Mouse (Mus musculus): ENCODE measurements around the gene Tacc2.

- no peak for TF ChIP-seq POLR2A (IDR thresholded peaks at IDR 0.05; ENCODE audit: control insufficient read depth in 1 of 2, insufficient read depth in 1 of 2, low read depth in 1 of 2, low read length in 2 of 2, poor library complexity in 1 of 2)
- no peak for TF ChIP-seq TBP (IDR thresholded peaks at IDR 0.05; ENCODE audit: low read depth, low read length)
- TF ChIP-seq USF1 (IDR thresholded peaks at IDR 0.05; ENCODE audit: low read depth, low read length): no peak
- no peak for TF ChIP-seq CHD1 (IDR thresholded peaks at IDR 0.05; ENCODE audit: low read depth, low read length)
- TF ChIP-seq HCFC1 (IDR thresholded peaks at IDR 0.05; ENCODE audit: low read depth, low read length): no peak
- TF ChIP-seq CTCF (IDR thresholded peaks at IDR 0.05 in 2 of 3, conservative IDR thresholded peaks at IDR 0.05 in 1 of 3; ENCODE audit: control insufficient read depth in 1 of 3, insufficient read depth in 1 of 3, low read depth in 2 of 3, low read length in 3 of 3, poor library complexity in 1 of 3, severe bottlenecking in 1 of 3): no peak
- no peak for TF ChIP-seq ELF1 (IDR thresholded peaks at IDR 0.05; ENCODE audit: low read depth, low read length)
- no peak for TF ChIP-seq JUND (IDR thresholded peaks at IDR 0.05; ENCODE audit: low read depth, low read length)
- no peak for TF ChIP-seq USF2 (IDR thresholded peaks at IDR 0.05; ENCODE audit: borderline replicate concordance in 1 of 2, insufficient read depth in 1 of 2, low read depth in 1 of 2, low read length in 2 of 2)
- TF ChIP-seq ETS1 (IDR thresholded peaks at IDR 0.05; ENCODE audit: low read depth, low read length): no peak
- TF ChIP-seq MYC (IDR thresholded peaks at IDR 0.05; ENCODE audit: low read depth, low read length): no peak
- no peak for TF ChIP-seq ZMIZ1 (IDR thresholded peaks at IDR 0.05; ENCODE audit: low read depth, low read length)
- TF ChIP-seq GATA1 (IDR thresholded peaks at IDR 0.05; ENCODE audit: low read depth, low read length): no peak
Observed at GRCm38 (mm10) chr7:130664037-130664436, 86.8 kb downstream of the Tacc2 start.
